Mouse (Mus musculus): Measurements from ENCODE around the gene Ncoa3.

Ncoa3 gene

GRCm38 (mm10) chr2:166001362-166001761, 8.9 kb downstream of the Ncoa3 start:
- no peak for DNase-seq (ENCODE audit: extremely low spot score)

GRCm38 (mm10) chr2:166001768-166002167, 9.3 kb downstream of the Ncoa3 start:
- DNase-seq (ENCODE audit: extremely low spot score): no peak

- no peak for DNase-seq (ENCODE audit: extremely low spot score)
Observed at GRCm38 (mm10) chr2:166002429-166002828, 10.0 kb downstream of the Ncoa3 start.

- DNase-seq (ENCODE audit: extremely low spot score): no peak
Observed at GRCm38 (mm10) chr2:166003004-166003403, 10.6 kb downstream of the Ncoa3 start.

- DNase-seq (ENCODE audit: extremely low spot score): no peak
Observed at GRCm38 (mm10) chr2:166007046-166007445, 14.6 kb downstream of the Ncoa3 start.

GRCm38 (mm10) chr2:166008558-166009392, 16.3 kb downstream of the Ncoa3 start:
- DNase-seq (ENCODE audit: extremely low spot score): no peak

- DNase-seq (ENCODE audit: extremely low spot score): no peak
Observed at GRCm38 (mm10) chr2:166009393-166009947, 17.0 kb downstream of the Ncoa3 start.

- DNase-seq (ENCODE audit: extremely low spot score): no peak
Observed at GRCm38 (mm10) chr2:166010321-166010720, 17.9 kb downstream of the Ncoa3 start.

GRCm38 (mm10) chr2:166011422-166011821, 19.0 kb downstream of the Ncoa3 start:
- no peak for DNase-seq (ENCODE audit: extremely low spot score)

GRCm38 (mm10) chr2:166012145-166012544, 19.7 kb downstream of the Ncoa3 start:
- no peak for DNase-seq (ENCODE audit: extremely low spot score)

GRCm38 (mm10) chr2:166018769-166019168, 26.3 kb downstream of the Ncoa3 start:
- no peak for DNase-seq (ENCODE audit: extremely low spot score)

GRCm38 (mm10) chr2:166020026-166020425, 27.6 kb downstream of the Ncoa3 start:
- DNase-seq (ENCODE audit: extremely low spot score): no peak

- DNase-seq (ENCODE audit: extremely low spot score): no peak
Observed at GRCm38 (mm10) chr2:166021073-166021610, 28.7 kb downstream of the Ncoa3 start.

GRCm38 (mm10) chr2:166021642-166022041, 29.2 kb downstream of the Ncoa3 start:
- no peak for DNase-seq (ENCODE audit: extremely low spot score)

GRCm38 (mm10) chr2:166022327-166022726, 29.9 kb downstream of the Ncoa3 start:
- DNase-seq (ENCODE audit: extremely low spot score): no peak

- no peak for DNase-seq (ENCODE audit: extremely low spot score)
Observed at GRCm38 (mm10) chr2:166024079-166024478, 31.6 kb downstream of the Ncoa3 start.

- no peak for DNase-seq (ENCODE audit: extremely low spot score)
Observed at GRCm38 (mm10) chr2:166024621-166025020, 32.2 kb downstream of the Ncoa3 start.

GRCm38 (mm10) chr2:166025943-166026342, 33.5 kb downstream of the Ncoa3 start:
- no peak for DNase-seq (ENCODE audit: extremely low spot score)

GRCm38 (mm10) chr2:166027834-166028233, 35.4 kb downstream of the Ncoa3 start:
- DNase-seq (ENCODE audit: extremely low spot score): no peak

GRCm38 (mm10) chr2:166029232-166029631, 36.8 kb downstream of the Ncoa3 start:
- no peak for DNase-seq (ENCODE audit: extremely low spot score)

GRCm38 (mm10) chr2:166030256-166030995, 38.0 kb downstream of the Ncoa3 start:
- peak; percentile 48 for DNase-seq (ENCODE audit: extremely low spot score)
